In the genomic region with DNA sequence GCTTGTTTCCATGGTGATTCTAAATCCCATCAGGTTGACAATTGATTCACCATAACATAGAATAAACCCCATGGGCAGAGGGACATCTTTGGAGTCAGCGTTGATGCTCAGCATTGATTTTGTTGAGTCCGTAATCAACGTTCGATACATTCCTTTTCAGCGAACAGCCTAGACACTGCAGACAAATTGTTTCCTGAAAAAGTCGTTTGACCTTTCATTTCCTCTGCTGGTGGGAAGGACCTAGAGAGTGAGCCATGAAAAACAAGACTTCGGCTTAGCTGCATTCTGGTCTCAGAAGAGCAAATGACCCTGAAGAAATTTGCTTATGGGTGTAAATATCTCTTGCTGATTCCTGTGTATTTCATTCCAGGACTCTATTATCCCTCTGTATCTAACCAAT, we compare ENCODE assay signal across 21 mouse cellular contexts. TPM values are rescaled to one million over a fixed set of nuclear protein-coding genes. Genes with fewer than 3 reads are reported as not detected.
A peak's percentile ranks its signal among the peaks of the same experiment; 100 is the strongest.
DNase-seq lines count a peak whose midpoint lies in the region; ATAC-seq and TF ChIP-seq lines count a peak whose summit lies in the region.
"Had no signal": no experiment of that assay in that cellular context is flagged by ENCODE, and none has a peak within 500 bp of the region (broad histone marks: within the 10 kb centered on the region; RNA-seq: fewer than 3 reads in every experiment).

No protein-coding gene starts in this region.

- 65% methylated on average over 7 of the region's 7 CpGs for WGBS in forebrain, embryonic 12.5 days
- 63% methylated on average over 7 of the region's 7 CpGs for WGBS in forebrain, embryonic 11.5 days
- WGBS in heart, embryonic 12.5 days, result 67% methylated on average over 7 of the region's 7 CpGs
- 53% methylated on average over 7 of the region's 7 CpGs for WGBS in kidney, adult 2 months
- WGBS in midbrain, embryonic 14.5 days, result 56% methylated on average over 7 of the region's 7 CpGs
- WGBS in midbrain, embryonic 15.5 days, result 52% methylated on average over 7 of the region's 7 CpGs

- no peak for TF ChIP-seq POLR2A in kidney, adult 2 months (IDR thresholded peaks at IDR 0.05; ENCODE audit: low read depth, low read length)

- no peak overlapping the region for H3K4me3 ChIP-seq in forebrain, embryonic 12.5 days (replicated peaks)
- no peak overlapping the region for H3K4me3 ChIP-seq in forebrain, embryonic 11.5 days (ENCODE audit: low read depth, low read length)
- H3K4me3 ChIP-seq in heart, embryonic 12.5 days, result no peak overlapping the region
- no peak overlapping the region for H3K4me3 ChIP-seq in kidney, adult 2 months (ENCODE audit: insufficient read depth, low read depth, low read length)
- H3K4me3 ChIP-seq in midbrain, embryonic 14.5 days (replicated peaks; ENCODE audit: low read depth, low read length), result no peak overlapping the region
- no peak overlapping the region for H3K4me3 ChIP-seq in midbrain, embryonic 15.5 days
- H3K4me3 ChIP-seq: forebrain, embryonic 10.5 days; heart, embryonic 13.5 days; hindbrain, embryonic 12.5 days had no signal

- no peak overlapping the region for H3K27ac ChIP-seq in forebrain, embryonic 12.5 days
- no peak overlapping the region for H3K27ac ChIP-seq in forebrain, embryonic 11.5 days (ENCODE audit: low read depth, low read length)
- H3K27ac ChIP-seq in heart, embryonic 12.5 days (ENCODE audit: poor library complexity, severe bottlenecking), result no peak overlapping the region
- H3K27ac ChIP-seq in kidney, adult 2 months (ENCODE audit: insufficient read depth, low read depth, low read length), result peak overlapping the region; percentile 37; the same call in 1 of the 2 replicates
- no peak overlapping the region for H3K27ac ChIP-seq in midbrain, embryonic 14.5 days (replicated peaks; ENCODE audit: low read depth, low read length)
- no peak overlapping the region for H3K27ac ChIP-seq in midbrain, embryonic 15.5 days
- H3K27ac ChIP-seq: forebrain, embryonic 10.5 days; heart, embryonic 13.5 days; hindbrain, embryonic 12.5 days had no signal

- DNase-seq in forebrain, embryonic 11.5 days (ENCODE audit: low spot score), result no peak
- DNase-seq in heart, adult 11 months, result peak; percentile 34
- no peak for DNase-seq in kidney, adult 2 months
- no peak for DNase-seq in kidney, adult 11 months
- DNase-seq in midbrain, embryonic 14.5 days, result peak; percentile 35
- DNase-seq: adrenal gland, adult 8-10 months; adrenal gland, postnatal 25 days; cerebellum, adult 18-20 months; cerebellum, adult 9-10 months; forebrain, postnatal 0 days; gastrocnemius, postnatal 25 days; heart, postnatal 14 days had no signal

- H3K27me3 ChIP-seq in forebrain, embryonic 12.5 days, result no peaks in the 10 kb centered on the region; the same call in 1 of the 2 replicates
- no peaks in the 10 kb centered on the region for H3K27me3 ChIP-seq in forebrain, embryonic 11.5 days (ENCODE audit: control insufficient read depth, insufficient read depth, low read length)
- H3K27me3 ChIP-seq in heart, embryonic 12.5 days (replicated peaks), result no peaks in the 10 kb centered on the region
- no peaks in the 10 kb centered on the region for H3K27me3 ChIP-seq in kidney, adult 2 months (replicated peaks; ENCODE audit: control insufficient read depth, insufficient read depth, low read length)
- H3K27me3 ChIP-seq in midbrain, embryonic 14.5 days (ENCODE audit: control insufficient read depth, insufficient read depth, low read length), result no peaks in the 10 kb centered on the region
- H3K27me3 ChIP-seq in midbrain, embryonic 15.5 days (replicated peaks), result no peaks in the 10 kb centered on the region
- H3K27me3 ChIP-seq: hindbrain, embryonic 12.5 days had no signal

- H3K36me3 ChIP-seq in forebrain, embryonic 12.5 days (replicated peaks), result no peaks in the 10 kb centered on the region
- no peaks in the 10 kb centered on the region for H3K36me3 ChIP-seq in forebrain, embryonic 11.5 days (ENCODE audit: control insufficient read depth, insufficient read depth, low read length)
- no peaks in the 10 kb centered on the region for H3K36me3 ChIP-seq in heart, embryonic 12.5 days
- H3K36me3 ChIP-seq in kidney, adult 2 months (ENCODE audit: control insufficient read depth, insufficient read depth, low read length), result no peaks in the 10 kb centered on the region
- no peaks in the 10 kb centered on the region for H3K36me3 ChIP-seq in midbrain, embryonic 14.5 days (ENCODE audit: control insufficient read depth, insufficient read depth, low read length)
- no peaks in the 10 kb centered on the region for H3K36me3 ChIP-seq in midbrain, embryonic 15.5 days (replicated peaks)
- H3K36me3 ChIP-seq: forebrain, embryonic 10.5 days; heart, embryonic 13.5 days; hindbrain, embryonic 12.5 days had no signal

- H3K9ac ChIP-seq in forebrain, embryonic 12.5 days, result no peak overlapping the region
- H3K9ac ChIP-seq in forebrain, embryonic 11.5 days (ENCODE audit: low read length), result no peak overlapping the region
- no peak overlapping the region for H3K9ac ChIP-seq in heart, embryonic 12.5 days
- no peak overlapping the region for H3K9ac ChIP-seq in midbrain, embryonic 14.5 days (replicated peaks; ENCODE audit: low read length)
- H3K9ac ChIP-seq in midbrain, embryonic 15.5 days, result no peak overlapping the region
- H3K9ac ChIP-seq: forebrain, postnatal 0 days; heart, embryonic 13.5 days; hindbrain, embryonic 12.5 days had no signal

- no peak overlapping the region for H3K4me2 ChIP-seq in forebrain, embryonic 12.5 days
- no peak overlapping the region for H3K4me2 ChIP-seq in forebrain, embryonic 11.5 days (ENCODE audit: low read depth, low read length, severe bottlenecking)
- no peak overlapping the region for H3K4me2 ChIP-seq in heart, embryonic 12.5 days
- no peak overlapping the region for H3K4me2 ChIP-seq in midbrain, embryonic 14.5 days (ENCODE audit: low read length)
- no peak overlapping the region for H3K4me2 ChIP-seq in midbrain, embryonic 15.5 days
- H3K4me2 ChIP-seq: heart, embryonic 13.5 days; hindbrain, embryonic 12.5 days had no signal

- no peaks in the 10 kb centered on the region for H3K9me3 ChIP-seq in forebrain, embryonic 12.5 days
- H3K9me3 ChIP-seq in forebrain, embryonic 11.5 days (ENCODE audit: control insufficient read depth, low read length), result no peaks in the 10 kb centered on the region
- H3K9me3 ChIP-seq in heart, embryonic 12.5 days (replicated peaks), result no peaks in the 10 kb centered on the region; the same call in 1 of the 2 replicates
- no peaks in the 10 kb centered on the region for H3K9me3 ChIP-seq in midbrain, embryonic 14.5 days (ENCODE audit: control insufficient read depth, low read length)
- no peaks in the 10 kb centered on the region for H3K9me3 ChIP-seq in midbrain, embryonic 15.5 days
- H3K9me3 ChIP-seq: forebrain, embryonic 10.5 days; heart, embryonic 13.5 days; hindbrain, embryonic 12.5 days had no signal

- no peak for TF ChIP-seq CTCF in kidney, adult 2 months (conservative IDR thresholded peaks at IDR 0.05; ENCODE audit: insufficient read depth, insufficient read length, low read depth, low read length)

- H3K4me1 ChIP-seq in forebrain, embryonic 12.5 days, result peaks cover 7% of the 10 kb centered on the region; the same call in 1 of the 2 replicates
- H3K4me1 ChIP-seq in forebrain, embryonic 11.5 days (replicated peaks; ENCODE audit: control insufficient read depth, insufficient read depth, low read length), result 0 out of 2 replicates have a peak, but pooled peaks cover 2% of the 10 kb centered on the region
- H3K4me1 ChIP-seq in heart, embryonic 12.5 days (replicated peaks), result peaks cover 15% of the 10 kb centered on the region; the same call in 1 of the 2 replicates
- H3K4me1 ChIP-seq in kidney, adult 2 months (ENCODE audit: control insufficient read depth, insufficient read depth, low read length), result peaks cover 8% of the 10 kb centered on the region
- H3K4me1 ChIP-seq in midbrain, embryonic 14.5 days (ENCODE audit: control insufficient read depth, insufficient read depth, low read length), result peaks cover 5% of the 10 kb centered on the region; the same call in 1 of the 2 replicates
- peaks cover 5% of the 10 kb centered on the region; the same call in 1 of the 2 replicates for H3K4me1 ChIP-seq in midbrain, embryonic 15.5 days

- 0 out of 2 replicates have a peak, but pooled peaks have one; percentile 49 for ATAC-seq in forebrain, embryonic 12.5 days (ENCODE audit: low FRiP score)
- no peak for ATAC-seq in forebrain, embryonic 11.5 days (replicated peaks; ENCODE audit: low FRiP score)
- no peak for ATAC-seq in heart, embryonic 12.5 days (ENCODE audit: insufficient number of reproducible peaks, low FRiP score)
- no peak for ATAC-seq in midbrain, embryonic 14.5 days (ENCODE audit: low FRiP score, low TSS enrichment)
- no peak for ATAC-seq in midbrain, embryonic 15.5 days (replicated peaks)
- ATAC-seq: activated CD4-positive, CD25-positive, alpha-beta regulatory T cell, adult 4 months; forebrain, postnatal 0 days; inflammation-experienced regulatory T-cells, adult 6 months; intestine, embryonic 16.5 days had no signal

RNA-seq across cellular contexts. Expression of a gene that starts 55.5 kb away (rescaled TPM):
- 24.7 and 25.5 TPM in 2 replicates for polyA plus RNA-seq in forebrain, embryonic 12.5 days (2016; fragmentation: Nextera tagmentation; extraction: Ambion mirVana)
- polyA plus RNA-seq in forebrain, embryonic 11.5 days (2014; fragmentation: Nextera tagmentation; extraction: Ambion mirVana), result 11.0 and 13.1 TPM in 2 replicates
- 19.3 and 20.3 TPM in 2 replicates for polyA plus RNA-seq in heart, embryonic 12.5 days (2016; fragmentation: Nextera tagmentation; extraction: Ambion mirVana)
- polyA plus RNA-seq in kidney, adult 2 months (2012; rRNA removed), result 3.9 and 4.0 TPM in 2 replicates
- polyA plus RNA-seq in midbrain, embryonic 14.5 days (2014; fragmentation: Nextera tagmentation; extraction: Ambion mirVana), result 34.6 and 35.8 TPM in 2 replicates
- 36.5 and 37.8 TPM in 2 replicates for polyA plus RNA-seq in midbrain, embryonic 15.5 days (2015; fragmentation: Nextera tagmentation; extraction: Ambion mirVana)
- polyA plus RNA-seq: inflammation-experienced regulatory T-cells, adult 6 months had no signal

Comparison
In these comparisons a context has a peak if more than half of its experiments do, and no peak if none do; other contexts are left out.
1. DNase-seq: peak in heart, adult 11 months (single experiment) and midbrain, embryonic 14.5 days (single experiment); none in forebrain, embryonic 11.5 days (single experiment), kidney, adult 2 months (single experiment) and kidney, adult 11 months (single experiment).